Mouse (Mus musculus): ENCODE data around the gene Slx4ip.

Slx4ip gene

GRCm38 (mm10) chr2:137101074-137101473, 210.1 kb downstream of the Slx4ip start:
- no peak for DNase-seq (ENCODE audit: low spot score in 2 of 2)

- no peak for DNase-seq (ENCODE audit: low spot score in 2 of 2)
Measured at GRCm38 (mm10) chr2:137107203-137107602, 216.2 kb downstream of the Slx4ip start.

- no peak for DNase-seq (ENCODE audit: low spot score in 2 of 2)
Measured at GRCm38 (mm10) chr2:137107946-137108345, 216.9 kb downstream of the Slx4ip start.

DNA sequence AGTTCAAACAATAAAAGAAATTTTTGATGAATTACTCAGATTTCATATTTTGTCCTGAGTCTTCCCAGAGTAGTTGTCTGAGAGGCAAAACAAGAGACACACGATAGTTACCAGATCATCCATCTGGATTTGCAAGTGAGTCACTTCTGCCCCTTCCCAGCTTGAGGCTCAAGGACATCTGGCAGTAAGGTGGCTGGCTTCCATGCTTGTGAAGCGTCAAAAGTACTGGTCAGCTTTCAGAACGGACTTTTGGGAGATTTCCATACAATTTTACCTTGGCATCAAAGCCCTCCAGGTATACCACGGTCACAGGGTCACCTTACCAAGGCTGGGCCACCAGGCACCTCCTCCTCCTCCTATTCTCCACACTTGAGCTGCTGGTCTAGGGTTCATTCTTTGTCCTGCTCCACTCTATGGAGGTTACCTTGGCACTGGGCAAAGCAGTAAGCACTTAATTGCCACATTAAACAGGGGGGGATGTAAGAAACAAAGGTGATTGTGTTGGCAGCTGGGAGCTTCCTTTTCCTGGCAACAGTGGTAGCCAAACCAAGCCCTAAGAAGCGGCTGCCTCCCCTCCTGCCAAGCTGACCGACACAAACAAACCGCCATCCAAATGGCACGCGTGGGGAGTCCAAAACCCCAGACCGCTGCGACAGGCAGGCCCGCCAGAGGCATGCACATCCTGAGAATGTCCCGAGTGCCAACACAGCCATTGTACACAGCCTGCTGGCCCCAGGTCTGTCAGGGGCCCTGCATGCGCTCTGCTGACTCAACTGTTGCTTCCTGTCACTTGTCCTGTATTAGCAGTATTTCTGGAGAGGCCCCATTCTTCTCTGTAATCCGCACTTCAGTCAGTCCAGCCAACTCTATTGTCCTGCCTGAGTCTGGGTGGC, 218.5 kb downstream of the Slx4ip start:
- DNase-seq (ENCODE audit: low spot score in 2 of 2), result no peak

- no peak for DNase-seq (ENCODE audit: low spot score in 2 of 2)
Measured at GRCm38 (mm10) chr2:137110214-137110898, 219.3 kb downstream of the Slx4ip start.

- no peak for DNase-seq (ENCODE audit: low spot score in 2 of 2)
Measured at GRCm38 (mm10) chr2:137113288-137114061, 222.5 kb downstream of the Slx4ip start.

- peak; percentile 58 to 62 for DNase-seq (ENCODE audit: low spot score in 2 of 2)
Measured at GRCm38 (mm10) chr2:137114248-137115096, 223.5 kb downstream of the Slx4ip start.

DNA sequence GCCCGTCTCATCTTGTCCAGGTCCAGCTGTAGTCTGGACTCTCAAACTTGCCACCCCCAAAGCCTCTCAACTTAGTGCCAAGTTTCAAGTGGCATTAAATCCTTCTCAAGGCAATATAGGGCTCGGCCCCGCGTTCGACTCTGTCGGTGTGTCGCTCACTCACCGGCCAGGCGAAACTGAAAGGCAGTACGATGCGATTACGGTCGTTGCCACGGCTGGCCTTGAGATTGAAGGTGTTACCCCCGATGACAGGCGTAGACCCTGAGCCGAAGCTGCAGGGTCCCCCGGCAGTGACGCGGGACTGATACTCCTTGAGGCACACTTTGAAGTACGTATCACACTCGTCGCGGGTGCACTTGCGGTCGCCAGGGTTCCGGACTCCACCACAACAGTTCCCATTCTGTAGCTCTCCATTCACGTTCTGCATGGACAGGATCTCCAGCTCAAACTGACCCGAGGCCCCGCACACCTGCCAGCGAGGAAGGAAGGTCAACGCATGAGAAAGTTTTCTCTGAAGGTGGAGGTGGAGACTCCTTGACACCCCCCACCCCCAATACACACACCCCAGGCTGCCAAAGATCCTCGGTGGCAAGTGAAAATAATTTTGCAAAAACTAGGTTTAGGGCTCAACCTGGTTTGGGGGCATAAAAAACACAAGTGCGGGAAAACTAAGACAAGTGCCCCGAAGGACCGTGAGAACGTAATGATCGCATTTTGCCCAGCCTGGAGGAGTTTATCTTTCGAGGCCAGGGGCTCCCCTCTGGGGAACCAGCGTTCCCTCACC, 224.4 kb downstream of the Slx4ip start:
- DNase-seq (ENCODE audit: low spot score in 2 of 2), result no peak

- DNase-seq (ENCODE audit: low spot score in 2 of 2), result peak in 1 of 2 experiments; percentile 28
Measured at GRCm38 (mm10) chr2:137116025-137116674, 225.1 kb downstream of the Slx4ip start, which contains the start of gene Jag1. TSS of gene Jag1 (minus strand) at chr2:137116644.

- DNase-seq (ENCODE audit: low spot score in 2 of 2), result peak; percentile 46 to 66
Measured at GRCm38 (mm10) chr2:137116675-137117320, 225.8 kb downstream of the Slx4ip start.

GRCm38 (mm10) chr2:137117321-137117690, 226.3 kb downstream of the Slx4ip start:
- peak; percentile 47 to 66 for DNase-seq (ENCODE audit: low spot score in 2 of 2)

All from frontal cortex, postnatal 14 days (tissue).